Mouse (Mus musculus): ENCODE results near the gene Gm29644.
"Not testable (repeated sequence)": the region's sequence is repeated elsewhere in the genome, so short reads cannot be mapped to it uniquely, and the experiment has no call there.

The Gm29644 gene

GRCm38 (mm10) chrY:70303187-70303586 is at the start of gene Gm29644, which contains the start of gene Gm29423:
TSS of gene Gm29644 (minus strand) at chrY:70303343.
TSS of gene Gm29423 (minus strand) at chrY:70303287.
- not testable (repeated sequence) for DNase-seq (ENCODE audit: low read depth, low spot score)

GRCm38 (mm10) chrY:70273542-70273941 is 29.6 kb downstream of the Gm29644 start, which contains the start of gene Gm21118:
TSS of gene Gm21118 (minus strand) at chrY:70273642.
- DNase-seq (ENCODE audit: low read depth, low spot score), result not testable (repeated sequence)

Data from 3T3-L1 (cell line).